Mouse (Mus musculus) frontal cortex, postnatal 10 days (tissue): ENCODE measurements at regions not wholly inside any gene's neighbourhood (a gene's known extent, or its start where the extent isn't known, plus 50 kb on each side); places are given as distances from the start of the nearest gene placed in this dataset.
A peak's percentile ranks its signal among the peaks of the same experiment; 100 is the strongest.

Source experiments
- DNase-seq, 2 experiments: peaks; one replicate each; pipeline ENCODE4 v3.0.0; 2022; ENCODE audit warnings: low spot score in 2 of 2, mixed read lengths in 1 of 2

- no peak for DNase-seq
Measured at GRCm38 (mm10) chr4:142570712-142571111, 331.5 kb upstream of the Kazn start.

DNA sequence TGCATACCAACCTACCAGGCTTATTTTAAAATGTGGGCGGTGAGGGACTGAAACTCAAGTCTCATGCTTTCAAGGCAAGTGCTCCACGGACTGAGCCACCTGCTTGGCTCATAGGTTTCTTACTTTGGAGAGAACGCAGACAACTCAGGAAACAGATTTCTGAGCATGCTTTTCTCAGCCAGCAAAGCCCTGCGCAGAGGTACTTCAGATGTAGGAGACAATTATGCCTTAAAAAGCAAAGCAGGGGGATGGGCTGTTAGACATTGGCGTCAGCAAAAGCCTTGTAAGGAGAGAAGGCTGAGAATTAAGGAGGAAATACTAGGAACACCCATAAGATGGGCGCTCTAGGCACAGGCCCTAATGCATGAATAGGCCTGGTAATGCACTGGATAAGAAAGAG lies 329.4 kb upstream of the Kazn start:
- DNase-seq: no peak

- no peak for DNase-seq
Measured at GRCm38 (mm10) chr4:142554716-142555115, 315.5 kb upstream of the Kazn start.

DNA sequence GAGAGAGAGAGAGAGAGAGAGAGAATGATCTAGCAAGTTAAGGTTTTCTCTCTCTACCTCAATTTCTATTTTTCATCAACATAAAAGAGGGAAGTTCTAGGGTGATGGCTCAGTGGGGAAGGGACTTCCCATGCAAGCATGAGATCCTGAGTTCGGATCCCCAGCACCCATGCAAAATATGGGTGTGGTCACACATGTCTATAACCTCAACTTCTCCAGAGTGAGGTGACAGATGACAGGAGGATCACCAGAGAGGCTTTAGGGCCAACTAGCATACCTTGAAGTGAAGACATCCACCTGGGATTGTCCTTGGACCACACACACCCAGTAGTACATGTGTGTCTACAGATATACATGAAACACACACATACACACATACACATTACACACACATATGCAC lies 306.7 kb upstream of the Kazn start:
- DNase-seq: no peak

DNA sequence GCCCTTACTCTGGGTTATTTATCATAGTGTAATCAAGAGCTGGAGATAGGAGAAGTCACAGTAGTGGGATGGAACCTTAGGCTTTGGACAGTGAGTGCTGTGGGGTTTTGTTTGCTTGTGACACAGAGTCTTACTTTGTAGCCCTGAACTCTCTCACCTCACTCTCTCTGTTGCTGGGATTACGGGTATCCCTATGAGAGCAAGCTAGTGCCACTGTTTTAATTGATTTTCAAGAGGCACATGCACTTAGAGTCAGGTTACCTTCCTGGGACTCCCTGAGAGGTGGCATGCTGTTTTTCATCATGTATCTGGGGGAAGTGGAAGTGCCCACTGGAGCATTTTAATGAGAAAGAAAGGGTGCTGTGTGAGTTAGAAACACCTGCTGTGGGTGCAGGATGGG lies 306.0 kb upstream of the Kazn start:
- no peak for DNase-seq

GRCm38 (mm10) chr4:142544736-142545135 lies 305.5 kb upstream of the Kazn start:
- DNase-seq: no peak

DNA sequence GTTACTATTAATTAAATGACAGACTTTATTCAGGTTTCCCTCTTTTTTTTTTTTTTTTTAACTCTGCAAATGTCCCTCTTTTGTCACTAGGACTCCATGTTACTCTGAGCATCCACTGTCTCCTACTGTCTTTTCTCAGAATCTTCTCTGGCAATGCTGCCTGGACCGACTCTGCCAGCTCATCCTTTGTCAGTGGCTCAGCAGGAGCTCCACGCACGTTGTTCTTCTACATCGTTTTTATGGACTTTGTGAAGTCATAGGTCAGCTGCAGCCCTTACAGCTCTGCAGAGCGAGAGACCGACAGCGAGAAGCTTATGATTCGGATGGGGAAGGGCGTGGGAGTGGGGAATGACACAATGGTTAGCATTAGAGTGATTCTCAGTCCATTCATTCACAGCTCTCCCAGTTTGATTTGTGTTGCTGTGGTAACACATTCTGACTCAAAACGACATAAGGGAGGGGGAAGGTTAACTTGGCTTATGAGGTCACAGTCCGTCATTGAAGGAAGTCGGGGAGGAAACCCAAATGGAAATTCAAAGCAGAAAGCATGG lies 300.1 kb upstream of the Kazn start:
- DNase-seq: no peak

DNA sequence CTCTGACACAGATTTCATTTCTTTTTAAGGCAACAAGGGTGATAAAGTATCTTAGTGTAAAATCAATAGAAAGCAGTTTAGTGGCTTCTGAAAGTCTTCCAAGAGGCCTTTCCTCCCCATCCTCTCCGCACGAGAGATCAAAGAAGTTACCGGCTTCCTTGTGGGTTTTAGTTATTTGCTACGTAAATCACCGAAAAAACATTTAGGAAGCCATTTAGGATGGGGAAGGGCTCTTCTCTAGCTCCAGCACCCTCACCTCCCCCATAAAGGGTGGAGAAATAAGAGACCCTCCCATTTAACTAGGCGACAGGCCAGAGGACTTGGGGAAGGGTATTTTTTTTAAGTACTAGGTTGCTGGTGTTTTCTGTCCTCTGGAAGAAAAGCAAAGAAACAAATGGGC lies 287.9 kb upstream of the Kazn start:
- no peak for DNase-seq

GRCm38 (mm10) chr4:142517478-142518455 lies 278.6 kb upstream of the Kazn start:
- no peak for DNase-seq

DNA sequence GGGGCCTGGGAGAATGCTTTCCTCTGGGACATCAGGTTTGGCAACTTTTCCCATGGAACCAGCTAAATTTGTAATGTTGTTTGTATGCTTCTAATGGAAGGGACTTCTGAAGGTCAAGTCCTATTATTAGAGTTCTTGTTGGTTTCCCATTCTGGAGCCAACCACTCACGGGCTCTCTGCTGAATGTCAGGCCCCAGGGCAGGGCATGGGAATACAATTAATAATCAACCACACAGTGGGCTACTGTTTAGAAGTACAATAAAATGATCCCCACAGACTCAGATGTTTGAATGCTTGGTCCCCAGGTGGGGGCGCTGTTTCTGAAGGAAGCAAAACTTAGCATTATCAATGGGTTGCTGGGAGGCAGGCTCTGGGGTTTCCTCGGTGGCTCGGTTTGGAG lies 275.6 kb upstream of the Kazn start:
- no peak for DNase-seq

GRCm38 (mm10) chr4:142509386-142509785 lies 270.2 kb upstream of the Kazn start:
- no peak for DNase-seq

DNA sequence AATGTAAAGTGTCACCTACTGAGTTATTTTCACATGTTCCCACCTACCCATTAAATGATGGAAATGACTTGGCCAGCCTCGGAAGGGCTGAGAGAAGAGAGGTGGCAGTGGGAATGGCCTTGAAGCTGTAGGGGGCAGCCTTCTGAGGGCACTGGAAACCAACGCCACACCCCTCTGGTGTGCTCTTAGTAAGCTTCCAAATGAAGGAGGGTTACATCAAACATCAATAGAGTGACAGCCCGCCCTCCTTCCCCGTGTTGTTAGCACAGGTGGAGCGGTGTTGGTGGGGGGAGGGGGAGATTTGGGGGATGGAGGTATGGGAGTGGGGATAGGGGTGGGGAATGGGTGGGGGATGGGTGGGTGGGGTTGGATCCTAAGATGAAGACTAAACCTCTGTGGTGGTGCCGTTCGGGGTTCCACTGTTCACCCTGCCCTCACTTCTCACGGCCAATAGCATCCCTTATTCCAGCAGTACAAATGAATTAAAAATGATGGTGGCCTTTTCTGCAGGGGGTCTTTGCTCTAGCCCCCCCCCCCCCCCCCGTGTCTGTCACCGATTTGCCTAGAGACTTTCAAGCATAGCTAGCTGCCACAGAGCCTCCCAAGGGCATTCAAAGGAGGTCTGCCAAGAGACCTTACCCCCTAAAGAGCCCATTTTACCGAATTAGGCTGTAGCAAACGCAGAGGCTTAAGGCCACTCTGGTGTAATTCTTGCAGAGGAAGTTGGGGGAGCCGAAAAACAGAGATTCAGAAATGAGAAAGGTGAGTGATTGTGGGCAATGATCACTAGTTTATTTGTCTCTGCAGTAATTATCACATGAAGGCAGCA lies 267.4 kb upstream of the Kazn start:
- DNase-seq: no peak

- no peak for DNase-seq
Measured at GRCm38 (mm10) chr4:142503761-142504160, 264.6 kb upstream of the Kazn start.

DNA sequence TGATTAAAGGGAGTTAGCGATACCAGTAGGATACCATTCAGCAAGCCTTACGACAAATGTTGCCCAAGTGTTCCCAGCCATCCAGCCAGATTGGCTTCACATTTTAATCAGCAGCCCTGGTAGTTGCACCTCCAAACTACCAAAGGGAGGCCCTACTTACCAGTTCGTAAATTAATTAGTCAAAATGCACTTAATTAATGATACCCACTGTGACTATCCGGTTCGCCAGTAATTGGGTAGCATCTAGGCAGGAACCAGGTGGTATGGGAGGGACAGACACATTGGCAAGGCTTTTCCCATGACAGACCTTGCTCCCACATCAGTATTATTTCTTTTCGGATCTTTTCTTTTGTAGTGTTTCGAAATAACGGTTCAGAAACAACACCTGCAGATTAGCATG lies 262.0 kb upstream of the Kazn start:
- no peak for DNase-seq

DNA sequence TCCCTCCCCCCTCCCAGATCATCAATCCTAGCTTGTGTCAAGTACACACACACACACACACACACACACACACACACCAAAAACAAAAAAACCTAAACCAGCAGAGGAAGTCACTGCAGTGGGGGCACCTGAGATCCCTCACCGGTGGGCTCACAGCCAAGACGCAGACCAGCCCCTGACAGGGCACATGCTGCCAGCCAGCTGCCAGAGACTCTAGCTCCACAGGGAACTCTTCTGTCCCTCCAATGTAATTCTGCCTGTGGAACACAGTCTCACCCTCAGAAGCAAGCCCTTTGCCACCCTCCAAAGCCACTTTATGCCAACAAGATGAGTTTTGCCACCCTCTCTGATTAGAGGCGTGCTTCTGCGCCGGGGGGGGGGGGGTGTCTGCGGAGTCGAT lies 261.3 kb upstream of the Kazn start:
- DNase-seq: no peak

- DNase-seq: no peak
Measured at GRCm38 (mm10) chr4:142496605-142497004, 257.4 kb upstream of the Kazn start.

- no peak for DNase-seq
Measured at GRCm38 (mm10) chr4:142492926-142493492, 253.8 kb upstream of the Kazn start.

DNA sequence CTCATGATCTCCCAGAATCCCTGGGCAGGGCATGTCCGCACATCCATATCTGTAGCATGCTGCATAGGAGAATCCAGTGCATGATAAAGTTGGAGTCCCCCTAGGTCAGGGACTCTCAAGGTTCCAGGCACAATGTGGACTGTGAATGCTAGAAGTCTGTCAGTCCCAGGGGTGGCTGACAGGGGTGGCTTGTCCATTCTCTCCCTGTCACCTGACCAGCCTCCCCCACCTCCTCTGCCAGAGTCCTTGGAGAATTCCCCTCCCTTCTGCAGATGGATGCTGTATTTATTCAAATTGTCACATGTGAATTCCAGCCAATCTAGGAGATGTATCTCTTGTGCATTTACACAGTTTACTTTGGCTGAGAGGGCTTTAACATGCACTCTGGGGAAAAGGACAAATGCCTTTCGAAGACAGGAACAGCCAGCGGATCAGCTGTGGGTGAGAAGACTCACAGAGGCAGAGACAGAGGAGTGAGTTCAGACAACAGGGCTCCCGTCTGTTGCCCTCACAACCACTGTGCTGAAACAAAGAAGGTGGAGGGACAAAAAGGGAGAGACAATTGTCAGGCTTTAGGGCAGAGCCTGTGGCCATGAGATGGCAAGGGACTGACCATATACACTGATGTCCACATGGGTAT lies 246.7 kb upstream of the Kazn start:
- no peak for DNase-seq

- DNase-seq: no peak
Measured at GRCm38 (mm10) chr4:142475632-142476031, 236.4 kb upstream of the Kazn start.

- DNase-seq: no peak
Measured at GRCm38 (mm10) chr4:142474626-142475025, 235.4 kb upstream of the Kazn start.

DNA sequence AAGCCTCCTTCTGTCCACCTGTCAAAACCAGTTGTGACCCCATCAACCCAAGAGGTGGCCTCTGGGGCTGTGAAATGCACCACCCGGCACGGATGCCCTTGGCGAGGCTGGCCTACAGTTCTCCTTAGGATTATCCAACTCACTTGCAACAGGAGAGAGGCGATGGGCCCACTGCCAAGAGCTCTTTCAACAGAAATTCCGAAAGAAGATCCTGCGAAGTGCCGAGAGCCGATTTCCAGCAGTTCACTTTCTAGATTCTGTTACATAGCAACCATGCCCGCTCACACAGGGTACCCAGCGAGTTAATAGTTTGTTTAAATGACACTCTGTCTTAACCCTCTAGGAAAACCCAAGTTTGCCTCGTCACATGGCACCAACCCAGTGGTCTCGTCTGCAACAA lies 234.8 kb upstream of the Kazn start:
- peak; percentile 54 to 64 for DNase-seq

DNA sequence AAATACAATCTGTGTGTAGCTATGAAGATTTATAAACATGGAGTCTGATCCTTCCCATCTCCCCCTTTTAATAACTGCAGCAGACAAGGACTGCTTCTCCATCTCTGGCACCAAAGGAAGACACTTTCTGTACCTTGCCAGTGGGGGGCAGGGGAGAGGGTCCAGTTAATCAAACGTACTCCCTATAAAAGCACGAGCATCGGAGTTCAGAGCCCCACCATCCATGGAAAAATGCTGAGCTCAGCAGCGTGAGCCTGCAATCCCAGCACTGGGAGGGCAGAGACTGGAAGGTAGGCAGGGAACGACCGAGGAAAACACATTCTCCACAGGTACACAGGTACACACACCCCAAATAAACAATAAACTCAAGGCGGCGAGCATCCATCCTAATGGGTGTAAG lies 234.1 kb upstream of the Kazn start:
- no peak for DNase-seq
